Mouse (Mus musculus): ENCODE measurements around the gene Dmbt1. TPM values are rescaled to one million over a fixed set of nuclear protein-coding genes. Genes with fewer than 3 reads are reported as not detected.
"Not testable (repeated sequence)": the region's sequence is repeated elsewhere in the genome, so short reads cannot be mapped to it uniquely, and the experiment has no call there.

Dmbt1 gene
- total RNA-seq (2021) = not detected
- long read RNA-seq, experiment 1 = 0 reads
- long read RNA-seq, experiment 2 = 0 reads

GRCm38 (mm10) chr7:131031755-131032154 lies at the start of gene Dmbt1:
Dmbt1 (plus strand) TSS chr7:131032053.
- no peak for DNase-seq (ENCODE audit: low spot score)

DNA sequence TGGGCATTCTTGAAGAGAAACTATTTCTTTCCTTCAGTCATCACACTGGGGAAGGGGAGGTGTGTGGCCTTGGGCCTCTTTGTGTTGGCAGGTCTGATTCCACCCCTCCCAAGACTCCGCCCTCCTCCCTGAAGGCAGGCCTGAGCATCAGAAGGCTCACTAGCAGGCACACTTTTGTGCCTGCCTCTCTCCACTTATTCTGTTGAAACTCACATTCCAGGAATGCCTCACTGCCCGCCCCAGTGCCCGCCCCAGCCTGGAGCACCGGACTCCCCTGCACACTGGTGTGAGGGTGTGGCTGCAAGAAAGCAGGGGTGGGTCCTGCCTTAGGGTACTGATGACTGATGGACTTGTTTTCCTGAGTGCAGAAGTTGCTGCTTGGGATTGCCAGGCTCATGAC lies 49.5 kb upstream of the Dmbt1 start:
- no peak for DNase-seq (ENCODE audit: low spot score)

DNA sequence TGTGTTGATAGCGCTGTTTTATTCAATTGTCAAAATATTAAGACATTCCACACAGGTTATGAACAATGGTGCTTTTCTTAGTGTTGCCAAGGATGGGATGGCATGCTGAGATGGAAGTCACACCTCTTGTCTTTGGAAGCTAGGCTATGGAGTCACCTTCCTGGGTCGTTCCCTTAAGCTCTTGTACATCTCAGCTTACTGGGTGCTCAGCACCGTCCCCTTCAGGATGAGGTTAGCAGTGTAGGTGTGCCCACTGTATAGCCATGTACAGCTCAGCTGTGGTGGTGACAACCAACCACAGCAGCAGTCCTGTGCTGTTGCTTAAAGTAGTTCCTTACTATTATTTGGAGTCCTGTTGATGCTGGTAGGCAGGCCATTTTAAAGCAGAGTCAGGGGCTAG lies 49.0 kb upstream of the Dmbt1 start:
- DNase-seq (ENCODE audit: low spot score) = no peak

DNA sequence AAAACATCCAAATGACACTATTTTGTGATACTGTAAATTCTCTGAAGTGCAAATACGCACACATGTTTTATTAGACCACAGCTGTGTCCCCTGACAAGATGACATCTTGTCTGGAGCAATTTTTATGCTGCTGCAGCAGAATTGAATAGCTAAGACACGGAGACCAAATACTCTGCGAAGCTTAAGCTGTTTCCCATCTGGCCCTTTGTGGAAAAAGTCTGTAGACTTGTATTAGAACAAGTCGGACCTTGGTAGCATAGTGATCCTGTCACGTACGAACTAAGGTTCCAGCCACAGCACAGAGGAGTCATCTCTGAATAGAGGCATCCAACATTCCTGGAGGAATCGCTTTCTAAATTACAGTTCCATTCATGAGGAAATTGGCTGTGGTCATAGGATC lies 47.6 kb upstream of the Dmbt1 start:
- DNase-seq (ENCODE audit: low spot score) = no peak

DNA sequence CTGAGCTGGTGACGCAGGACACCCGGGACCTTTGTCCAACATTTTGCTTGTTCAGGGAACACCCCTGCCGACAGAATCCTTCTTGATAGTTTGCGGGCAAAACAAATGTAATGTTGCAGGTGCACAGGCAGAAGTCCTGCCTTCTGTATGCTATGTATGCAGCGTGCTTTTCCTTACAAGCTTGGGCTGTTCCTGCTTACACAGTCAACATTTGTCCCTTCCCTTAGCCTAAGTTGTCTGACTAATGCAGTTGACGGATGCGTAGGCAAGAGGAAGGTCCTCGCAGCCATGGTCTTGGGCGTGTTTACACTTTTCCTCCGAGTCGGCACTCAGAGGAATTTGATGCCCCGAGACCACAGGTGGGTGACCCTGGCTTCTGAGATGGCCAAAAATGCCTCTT lies 46.7 kb upstream of the Dmbt1 start:
- DNase-seq (ENCODE audit: low spot score) = no peak

DNA sequence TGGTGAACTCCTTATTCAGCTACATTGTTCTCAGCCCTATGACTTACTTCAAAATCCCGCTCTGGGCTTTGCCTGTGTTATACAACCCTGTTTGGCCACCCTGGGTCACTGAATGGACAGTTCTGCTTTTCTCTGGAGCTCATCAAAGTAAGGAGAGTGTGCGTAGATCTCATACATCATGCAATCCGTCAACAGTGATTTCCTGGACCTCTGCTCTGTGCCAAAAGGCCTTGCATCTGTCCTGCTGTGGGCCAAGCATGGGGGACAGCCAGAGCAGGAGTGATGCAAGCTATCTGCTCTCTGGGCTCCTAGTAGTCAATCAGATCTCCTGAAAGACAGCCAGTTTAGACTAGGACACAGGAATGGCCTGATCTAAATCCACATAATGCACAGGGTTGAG lies 46.1 kb upstream of the Dmbt1 start:
- no peak for DNase-seq (ENCODE audit: low spot score)

DNA sequence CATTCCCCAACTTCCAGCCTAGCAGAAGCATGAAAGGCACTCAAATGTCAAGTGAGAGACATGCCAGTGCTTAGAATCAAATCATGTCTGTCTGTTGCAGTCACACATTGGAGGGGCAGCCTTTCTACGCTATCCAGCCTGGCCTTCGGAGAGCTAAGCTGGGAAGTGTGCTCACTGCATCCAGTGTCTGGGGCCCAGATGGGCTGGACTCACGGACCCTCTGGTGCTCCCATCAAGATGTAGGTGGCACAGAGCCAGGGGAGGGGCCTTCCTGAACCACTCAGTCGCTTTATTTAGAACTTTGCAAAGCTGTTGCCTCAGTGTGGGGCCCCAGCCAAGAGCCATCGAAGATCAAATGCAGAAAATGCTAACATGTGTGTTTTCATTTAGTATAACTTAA lies 43.7 kb upstream of the Dmbt1 start:
- no peak for DNase-seq (ENCODE audit: low spot score)

- DNase-seq (ENCODE audit: low spot score) = no peak
Measured at GRCm38 (mm10) chr7:130989371-130989770, 42.5 kb upstream of the Dmbt1 start.

- no peak for DNase-seq (ENCODE audit: low spot score)
Measured at GRCm38 (mm10) chr7:130991174-130991789, 40.6 kb upstream of the Dmbt1 start.

DNA sequence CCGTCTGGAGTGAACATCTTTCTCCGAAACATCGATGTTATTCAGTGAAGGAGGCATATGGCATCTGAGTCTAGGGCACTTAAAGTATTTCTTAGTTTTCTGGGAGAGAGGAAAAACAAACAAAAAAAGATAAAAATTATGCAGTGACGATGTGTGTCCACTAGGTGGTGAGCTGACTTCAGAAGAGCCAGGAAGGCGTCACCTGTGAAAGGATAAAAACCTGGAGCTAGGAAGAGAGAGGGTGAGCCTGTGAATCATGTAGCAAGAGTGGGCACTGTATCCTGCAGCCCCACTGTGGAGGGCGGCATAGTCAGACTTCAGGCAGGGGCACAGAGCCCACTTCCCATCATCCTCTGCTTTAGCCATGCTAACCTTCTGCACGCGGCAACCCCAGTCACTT lies 37.9 kb upstream of the Dmbt1 start:
- DNase-seq (ENCODE audit: low spot score) = no peak

DNA sequence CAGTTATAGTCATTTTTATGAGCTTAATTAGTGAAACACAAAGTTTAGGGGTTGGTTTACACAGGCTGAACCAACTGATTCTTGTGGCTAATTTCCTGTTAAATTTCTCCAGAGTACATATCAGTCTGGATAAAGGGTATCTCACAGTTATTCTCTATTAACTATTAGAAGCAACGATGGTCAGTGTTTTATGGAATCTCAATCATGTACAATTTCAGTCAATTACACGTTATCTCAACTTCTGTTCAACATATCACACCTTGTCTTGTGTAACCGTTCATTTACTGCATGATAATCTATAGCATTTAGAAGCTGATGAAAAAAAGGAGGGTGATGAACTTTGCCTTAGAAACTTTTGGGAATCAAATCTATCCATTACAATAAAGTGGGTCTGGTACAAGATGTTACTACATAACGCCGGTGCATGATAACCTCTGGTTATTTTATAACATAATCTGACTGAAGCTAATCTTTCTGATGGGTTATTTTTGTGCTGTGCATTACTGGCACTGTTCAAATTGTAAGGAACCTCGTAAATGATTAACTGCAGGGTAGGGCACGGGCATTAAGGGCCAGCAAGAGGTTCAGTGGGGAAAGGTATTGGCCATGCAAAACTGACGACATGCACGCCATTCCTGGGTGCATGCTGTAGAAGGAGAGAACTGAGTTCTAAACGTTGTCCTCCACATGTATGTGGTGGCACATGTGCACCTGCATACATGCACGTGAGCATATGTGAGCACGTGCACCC lies 29.7 kb upstream of the Dmbt1 start:
- DNase-seq (ENCODE audit: low spot score) = no peak

- DNase-seq (ENCODE audit: low spot score) = no peak
Measured at GRCm38 (mm10) chr7:131004071-131004470, 27.8 kb upstream of the Dmbt1 start.

DNA sequence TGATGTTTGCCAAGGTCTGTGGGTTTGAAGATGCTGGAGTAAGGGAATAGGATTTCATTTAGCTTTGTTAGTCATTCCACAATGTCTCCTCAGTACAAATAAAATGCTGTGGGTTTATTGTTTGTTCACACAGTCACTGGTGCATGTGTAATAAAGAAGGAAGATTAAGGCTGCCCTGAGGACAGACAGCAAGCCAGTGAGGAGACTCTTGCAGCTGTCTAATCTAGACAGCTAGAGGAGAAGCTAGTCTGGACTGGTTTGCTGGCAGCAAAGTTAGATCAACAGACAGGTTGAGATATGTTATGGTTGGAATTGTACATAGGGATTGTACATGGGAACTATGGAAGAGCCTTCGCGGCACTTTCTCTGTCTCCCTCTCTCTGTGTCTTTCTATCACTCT lies 24.6 kb upstream of the Dmbt1 start:
- DNase-seq (ENCODE audit: low spot score) = no peak

DNA sequence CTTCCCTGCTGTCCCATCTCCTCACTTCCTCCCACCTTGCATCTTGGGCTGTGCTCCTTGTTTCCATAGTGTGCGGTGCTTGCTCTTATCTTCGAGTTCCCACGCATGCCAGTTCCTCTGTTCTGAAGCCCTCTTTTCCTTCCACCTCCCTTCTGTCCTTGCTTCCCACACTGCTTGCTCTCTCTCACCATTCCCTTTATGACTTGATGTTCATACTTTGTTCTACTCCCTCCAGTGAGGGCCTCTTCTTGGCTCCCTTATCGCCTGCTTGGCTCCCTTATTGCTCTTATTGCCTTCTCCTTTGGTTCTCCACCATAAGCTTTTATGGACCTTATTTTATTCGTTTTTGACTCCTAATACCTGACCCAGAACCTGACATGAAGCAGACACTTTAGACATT lies 22.7 kb upstream of the Dmbt1 start:
- DNase-seq (ENCODE audit: low spot score) = no peak

DNA sequence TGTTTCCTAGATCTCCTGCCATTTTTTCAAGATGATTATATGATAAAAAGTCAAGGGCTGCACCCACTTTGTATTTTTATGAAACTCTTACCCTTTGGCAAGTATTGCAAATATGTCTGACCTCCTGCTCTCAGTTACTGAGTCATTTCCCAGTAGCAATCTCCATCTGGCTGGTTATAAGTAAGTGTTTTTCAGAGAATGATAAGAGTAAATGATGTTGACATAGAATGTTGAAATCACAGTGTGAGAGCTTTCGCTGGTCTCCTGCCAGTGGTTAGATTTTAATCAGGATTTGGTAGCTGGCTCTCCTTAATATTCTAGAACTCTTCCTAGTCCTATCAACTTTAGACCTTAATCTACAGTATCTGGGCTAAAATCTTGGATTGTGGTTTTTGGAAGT lies 20.0 kb upstream of the Dmbt1 start:
- DNase-seq (ENCODE audit: low spot score) = no peak

DNA sequence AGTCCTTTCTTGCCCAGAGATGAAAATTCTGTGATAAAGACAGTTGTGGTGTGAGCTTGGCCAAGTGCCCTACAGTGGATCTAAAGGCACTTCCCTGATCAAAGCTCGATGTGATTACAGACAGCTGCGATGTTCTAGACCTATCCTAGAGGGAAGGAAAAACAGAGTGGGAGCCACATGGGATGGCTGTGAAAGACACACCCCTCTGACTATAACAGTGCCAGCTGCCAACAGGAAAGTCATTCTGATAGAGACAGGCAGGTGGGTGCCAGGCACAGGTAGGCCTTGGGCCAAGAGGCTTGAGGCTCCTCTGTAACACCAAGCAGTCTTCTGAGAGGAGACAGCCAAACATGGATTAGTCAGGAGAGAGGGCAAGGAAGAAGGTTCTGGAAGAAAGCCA lies 12.7 kb upstream of the Dmbt1 start:
- DNase-seq (ENCODE audit: low spot score) = no peak

GRCm38 (mm10) chr7:131024807-131025206 lies 7.0 kb upstream of the Dmbt1 start:
- no peak for DNase-seq (ENCODE audit: low spot score)

DNA sequence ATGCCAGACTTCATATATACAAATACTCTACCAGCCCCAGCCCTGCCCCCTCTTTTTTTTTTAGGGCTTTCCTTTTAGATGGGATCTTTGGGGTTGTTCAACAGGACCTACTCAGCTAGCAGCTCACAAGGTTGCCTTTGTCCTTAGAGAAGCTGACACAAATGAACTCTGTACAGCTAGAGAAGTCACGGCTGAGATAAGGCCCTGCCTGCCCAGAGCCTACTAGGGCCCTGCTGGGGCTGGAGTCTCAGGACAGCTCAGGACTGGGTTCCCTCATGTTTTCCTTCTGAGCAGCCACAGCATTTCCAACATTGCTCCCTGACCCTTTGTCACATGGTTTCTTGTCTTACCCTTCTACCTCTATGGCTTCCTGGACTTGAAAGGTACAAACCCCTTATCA lies 4.3 kb upstream of the Dmbt1 start:
- DNase-seq (ENCODE audit: low spot score) = no peak

DNA sequence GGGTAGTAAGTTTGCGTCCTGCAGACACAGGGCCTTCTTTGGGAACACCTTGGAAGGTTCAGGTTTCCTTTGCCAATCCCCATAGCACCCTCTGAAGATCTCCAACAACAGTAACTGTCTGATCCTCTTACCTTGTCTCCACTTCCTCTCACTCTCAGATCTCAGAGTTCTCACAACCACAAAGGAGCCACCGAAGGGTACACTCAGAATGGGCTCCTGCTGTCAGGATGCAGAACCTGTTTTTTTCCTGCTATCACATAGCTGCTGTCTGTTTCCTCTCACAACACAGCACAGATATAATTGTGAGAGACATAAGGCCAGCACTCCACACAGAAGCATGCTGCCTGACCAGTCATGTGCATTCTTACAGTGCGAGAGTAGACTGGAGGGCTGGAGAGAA lies 4.5 kb downstream of the Dmbt1 start:
- no peak for DNase-seq (ENCODE audit: low spot score)

GRCm38 (mm10) chr7:131037083-131037482 lies 5.2 kb downstream of the Dmbt1 start:
- DNase-seq (ENCODE audit: low spot score) = no peak

DNA sequence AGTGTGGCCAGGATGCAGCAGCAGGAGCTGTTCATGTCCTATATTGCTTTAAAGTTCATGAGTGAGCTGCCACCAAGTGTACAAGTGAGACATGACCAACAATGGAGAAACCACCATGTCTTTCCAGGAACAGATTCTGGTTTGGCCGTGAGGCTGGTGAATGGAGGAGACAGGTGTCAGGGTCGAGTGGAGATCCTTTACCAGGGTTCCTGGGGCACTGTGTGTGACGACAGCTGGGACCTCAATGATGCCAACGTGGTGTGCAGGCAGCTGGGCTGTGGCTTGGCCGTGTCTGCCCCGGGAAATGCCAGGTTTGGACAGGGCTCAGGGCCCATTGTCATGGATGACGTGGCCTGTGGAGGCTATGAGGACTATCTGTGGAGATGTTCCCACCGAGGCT lies 8.9 kb downstream of the Dmbt1 start:
- not testable (repeated sequence) for DNase-seq (ENCODE audit: low spot score)

GRCm38 (mm10) chr7:131042657-131043056 lies 10.8 kb downstream of the Dmbt1 start:
- no peak for DNase-seq (ENCODE audit: low spot score)

- not testable (repeated sequence) for DNase-seq (ENCODE audit: low spot score)
Measured at GRCm38 (mm10) chr7:131045258-131045835, 13.5 kb downstream of the Dmbt1 start.
